Comparison of ENCODE assay signal across 10 mouse cellular contexts in the genomic region with DNA sequence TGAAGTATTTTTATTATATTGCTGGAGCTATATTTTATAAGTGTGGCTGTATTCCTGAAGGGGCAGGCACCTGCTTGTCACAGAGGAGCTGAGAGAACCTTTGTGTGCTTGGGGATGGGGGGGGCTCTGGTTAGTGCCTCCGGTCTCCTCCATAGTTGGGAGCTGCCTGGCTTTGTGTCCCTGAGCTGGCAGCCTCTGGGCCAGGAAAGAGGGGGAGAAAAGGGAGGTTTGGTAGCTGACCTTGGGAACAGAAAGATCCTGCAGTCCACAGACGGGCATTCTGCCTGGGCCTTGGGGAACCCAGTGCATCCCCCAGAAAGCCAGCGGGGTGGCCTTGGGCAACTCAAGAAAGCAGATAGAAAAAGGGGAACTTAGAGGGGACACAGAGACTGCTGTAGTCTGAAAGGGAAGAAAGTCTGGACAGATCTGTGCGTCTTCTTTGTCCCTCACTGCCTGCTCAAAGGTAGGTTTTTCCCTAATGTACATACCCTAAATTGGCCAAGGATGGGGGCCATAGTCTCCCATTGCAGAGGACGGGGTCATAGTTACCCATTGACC. TPM values are rescaled to one million over a fixed set of nuclear protein-coding genes. Genes with fewer than 3 reads are reported as not detected.
DNase-seq lines count a peak whose midpoint lies in the region; ATAC-seq and TF ChIP-seq lines count a peak whose summit lies in the region.
"Had no signal": no experiment of that assay in that cellular context is flagged by ENCODE, and none has a peak within 500 bp of the region (broad histone marks: within the 10 kb centered on the region; RNA-seq: fewer than 3 reads in every experiment).

No protein-coding gene starts in this region.

- H3K4me3 ChIP-seq in left cerebral cortex, adult 2 months: peak overlapping the region; percentile 6; the same call in 1 of the 2 replicates
- H3K4me3 ChIP-seq in hindbrain, embryonic 15.5 days: peak overlapping the region; percentile 44
- H3K4me3 ChIP-seq in neural tube, embryonic 12.5 days: peak overlapping the region; percentile 62
- H3K4me3 ChIP-seq: heart, embryonic 15.5 days; limb, embryonic 15.5 days had no signal

- 30% methylated on average over 5 of the region's 5 CpGs for WGBS in hindbrain, embryonic 15.5 days
- 50% methylated on average over 5 of the region's 5 CpGs for WGBS in neural tube, embryonic 12.5 days

- H3K4me1 ChIP-seq in hindbrain, embryonic 15.5 days (replicated peaks): peaks cover 99% of the 10 kb centered on the region
- H3K4me1 ChIP-seq in neural tube, embryonic 12.5 days: peaks cover 80% of the 10 kb centered on the region

- intact Hi-C loops in left cerebral cortex, adult 2 months (cut with DNase I): no loop called here

- H3K27ac ChIP-seq in left cerebral cortex, adult 2 months: peak overlapping the region; percentile 85
- H3K27ac ChIP-seq in hindbrain, embryonic 15.5 days (replicated peaks): peak overlapping the region; percentile 93
- peak overlapping the region; percentile 95 for H3K27ac ChIP-seq in neural tube, embryonic 12.5 days
- H3K27ac ChIP-seq: heart, embryonic 15.5 days; limb, embryonic 15.5 days had no signal

- ATAC-seq in common myeloid progenitor, adult 5-6 weeks (replicated peaks; ENCODE audit: low read depth, poor library complexity, severe bottlenecking): peak; percentile 24
- ATAC-seq in hindbrain, embryonic 15.5 days (ENCODE audit: low FRiP score, low read depth): no peak
- ATAC-seq in neural tube, embryonic 12.5 days (ENCODE audit: low FRiP score, low read depth): no peak
- no peak for ATAC-seq in erythroid progenitor cell, adult 5-6 weeks (replicated peaks; ENCODE audit: low FRiP score, poor library complexity, severe bottlenecking)

- H3K4me2 ChIP-seq in hindbrain, embryonic 15.5 days: peak overlapping the region; percentile 66
- H3K4me2 ChIP-seq in neural tube, embryonic 12.5 days (replicated peaks): peak overlapping the region; percentile 89
- H3K4me2 ChIP-seq: heart, embryonic 15.5 days; limb, embryonic 15.5 days had no signal

- no peaks in the 10 kb centered on the region for H3K27me3 ChIP-seq in hindbrain, embryonic 15.5 days
- no peaks in the 10 kb centered on the region for H3K27me3 ChIP-seq in neural tube, embryonic 12.5 days (replicated peaks)
- H3K27me3 ChIP-seq: heart, embryonic 15.5 days; limb, embryonic 15.5 days had no signal

- no peaks in the 10 kb centered on the region for H3K36me3 ChIP-seq in hindbrain, embryonic 15.5 days
- no peaks in the 10 kb centered on the region for H3K36me3 ChIP-seq in neural tube, embryonic 12.5 days
- H3K36me3 ChIP-seq: heart, embryonic 15.5 days; limb, embryonic 15.5 days had no signal

- H3K9me3 ChIP-seq in hindbrain, embryonic 15.5 days: no peaks in the 10 kb centered on the region
- no peaks in the 10 kb centered on the region for H3K9me3 ChIP-seq in neural tube, embryonic 12.5 days
- H3K9me3 ChIP-seq: heart, embryonic 15.5 days; limb, embryonic 15.5 days had no signal

- TF ChIP-seq CTCF in left cerebral cortex, adult 2 months (IDR thresholded peaks at IDR 0.05): no peak

- peak in 1 of 2 experiments; percentile 43 for DNase-seq in left cerebral cortex, adult 2 months (ENCODE audit: extremely low spot score in 1 of 2, low spot score in 2 of 2)
- DNase-seq in left cerebral cortex, adult 9 months (ENCODE audit: low spot score in 2 of 2): no peak
- DNase-seq in lung, postnatal 4 days: no peak
- no peak for DNase-seq in embryo, embryonic 11 days

- peak overlapping the region; percentile 70 for H3K9ac ChIP-seq in hindbrain, embryonic 15.5 days
- peak overlapping the region; percentile 92 for H3K9ac ChIP-seq in neural tube, embryonic 12.5 days
- H3K9ac ChIP-seq: heart, embryonic 15.5 days; limb, embryonic 15.5 days had no signal

RNA-seq across cellular contexts. Expression of a gene that starts 20.9 kb away (rescaled TPM):
- total RNA-seq in left cerebral cortex, adult 2 months (2021): 10 to 100 TPM; 77.6 to 86.8 TPM
- total RNA-seq in common myeloid progenitor, adult 5-6 weeks (2017): 293 and 407 TPM in 2 replicates
- 116 and 122 TPM in 2 replicates for polyA plus RNA-seq in hindbrain, embryonic 15.5 days (2015; fragmentation: Nextera tagmentation; extraction: Ambion mirVana)
- polyA plus RNA-seq in neural tube, embryonic 12.5 days (2016; fragmentation: Nextera tagmentation; extraction: Ambion mirVana): 177 and 208 TPM in 2 replicates
- 29.3 and 55.9 TPM in 2 replicates for total RNA-seq in erythroid progenitor cell, adult 5-6 weeks (2015; ENCODE audit: low replicate concordance)
- total RNA-seq in erythroid progenitor cell, adult 5-6 weeks (2017; ENCODE audit: low replicate concordance): 12.4 and 14.4 TPM in 2 replicates

RNA-seq across cellular contexts. Expression of a gene that starts 22.1 kb away (rescaled TPM):
- under 1 TPM; 0.23 to 0.32 TPM for total RNA-seq in left cerebral cortex, adult 2 months (2021)
- 144 and 156 TPM in 2 replicates for total RNA-seq in common myeloid progenitor, adult 5-6 weeks (2017)
- 0.79 and 0.95 TPM in 2 replicates for polyA plus RNA-seq in hindbrain, embryonic 15.5 days (2015; fragmentation: Nextera tagmentation; extraction: Ambion mirVana)
- polyA plus RNA-seq in neural tube, embryonic 12.5 days (2016; fragmentation: Nextera tagmentation; extraction: Ambion mirVana): 2.4 and 2.6 TPM in 2 replicates
- total RNA-seq in erythroid progenitor cell, adult 5-6 weeks (2015; ENCODE audit: low replicate concordance): 10.1 and 12.2 TPM in 2 replicates
- total RNA-seq in erythroid progenitor cell, adult 5-6 weeks (2017; ENCODE audit: low replicate concordance): 3.5 and 10.3 TPM in 2 replicates

RNA-seq across cellular contexts. Expression of a gene that starts 59.5 kb away (rescaled TPM):
- 1 to 10 TPM in 1 of 2 experiments, under 1 TPM in 1; 0.75 to 1.1 TPM for total RNA-seq in left cerebral cortex, adult 2 months (2021)
- total RNA-seq in common myeloid progenitor, adult 5-6 weeks (2017): 8.4 and 9.8 TPM in 2 replicates
- 2.1 and 2.4 TPM in 2 replicates for polyA plus RNA-seq in hindbrain, embryonic 15.5 days (2015; fragmentation: Nextera tagmentation; extraction: Ambion mirVana)
- 0.09 and 0.13 TPM in 2 replicates for polyA plus RNA-seq in neural tube, embryonic 12.5 days (2016; fragmentation: Nextera tagmentation; extraction: Ambion mirVana)
- total RNA-seq in erythroid progenitor cell, adult 5-6 weeks (2015; ENCODE audit: low replicate concordance): not detected in 2 replicates
- 2.4 and 7.9 TPM in 2 replicates for total RNA-seq in erythroid progenitor cell, adult 5-6 weeks (2017; ENCODE audit: low replicate concordance)

Comparison
In these comparisons a context has a peak if more than half of its experiments do, and no peak if none do; other contexts are left out.
1. H3K4me3 ChIP-seq: peak in every context shown above with its lines; median percentile 62 in neural tube, embryonic 12.5 days; 44 in hindbrain, embryonic 15.5 days; 6 in left cerebral cortex, adult 2 months.
2. RNA of a gene that starts 22.1 kb away (total RNA-seq): 144 to 156 TPM in common myeloid progenitor, adult 5-6 weeks; 3.5 to 12.2 TPM in erythroid progenitor cell, adult 5-6 weeks and 0.23 to 0.32 TPM in left cerebral cortex, adult 2 months; every median in the first group is over 10 times any median in the second.
3. Peak in every context shown above with its lines, with median percentiles within 50 percentile points of each other: H3K27ac ChIP-seq.